ENCODE assay signal across 20 mouse cellular contexts in genomic region chr10:56708411-56708810, GRCm38 (mm10).
A peak's percentile ranks its signal among the peaks of the same experiment; 100 is the strongest.
DNase-seq lines count a peak whose midpoint lies in the region; ATAC-seq and TF ChIP-seq lines count a peak whose summit lies in the region.
"Had no signal": no experiment of that assay in that cellular context is flagged by ENCODE, and none has a peak within 500 bp of the region (broad histone marks: within the 10 kb centered on the region; RNA-seq: fewer than 3 reads in every experiment).

No protein-coding gene starts in this region.

- H3K4me3 ChIP-seq in gastrocnemius, adult 2 months: no peak overlapping the region
- no peak overlapping the region for H3K4me3 ChIP-seq in kidney, embryonic 16.5 days (ENCODE audit: low read length)
- no peak overlapping the region for H3K4me3 ChIP-seq in kidney, embryonic 14.5 days (ENCODE audit: low read length)
- H3K4me3 ChIP-seq: embryonic facial prominence, embryonic 10.5 days; forebrain, embryonic 13.5 days; heart, embryonic 13.5 days; hindbrain, embryonic 13.5 days had no signal

- WGBS in kidney, embryonic 16.5 days: 61% methylated on average over 2 of the region's 2 CpGs
- 70% methylated on average over 2 of the region's 2 CpGs for WGBS in kidney, embryonic 14.5 days

- H3K36me3 ChIP-seq in kidney, embryonic 16.5 days (ENCODE audit: insufficient read depth, low read length): no peaks in the 10 kb centered on the region
- H3K36me3 ChIP-seq in kidney, embryonic 14.5 days (ENCODE audit: control insufficient read depth, insufficient read depth, low read length): no peaks in the 10 kb centered on the region
- H3K36me3 ChIP-seq: embryonic facial prominence, embryonic 10.5 days; heart, embryonic 13.5 days; hindbrain, embryonic 13.5 days had no signal

- H3K27ac ChIP-seq in gastrocnemius, adult 2 months: peak overlapping the region; percentile 8; the same call in 1 of the 2 replicates
- no peak overlapping the region for H3K27ac ChIP-seq in kidney, embryonic 16.5 days (ENCODE audit: low read length)
- H3K27ac ChIP-seq in kidney, embryonic 14.5 days (ENCODE audit: low read depth, low read length): no peak overlapping the region
- H3K27ac ChIP-seq: embryonic facial prominence, embryonic 10.5 days; forebrain, embryonic 13.5 days; heart, embryonic 13.5 days; hindbrain, embryonic 13.5 days; hindbrain, postnatal 0 days had no signal

- DNase-seq in gastrocnemius, adult 2 months: no peak
- DNase-seq in gastrocnemius, postnatal 36 days: no peak
- DNase-seq in kidney, adult 18-20 months: peak; percentile 32
- peak; percentile 33 for DNase-seq in kidney, postnatal 10 days
- DNase-seq in kidney, postnatal 25 days: peak; percentile 35 to 53
- no peak for DNase-seq in right cerebral cortex, postnatal 4 days
- DNase-seq: adrenal gland, postnatal 25 days; cerebellum, adult 18-20 months; forebrain, postnatal 0 days; gastrocnemius, postnatal 25 days had no signal

- H3K4me1 ChIP-seq in kidney, embryonic 16.5 days (ENCODE audit: insufficient read depth, low read length): peaks cover 11% of the 10 kb centered on the region
- H3K4me1 ChIP-seq in kidney, embryonic 14.5 days (ENCODE audit: control insufficient read depth, insufficient read depth, low read length): peaks cover 4% of the 10 kb centered on the region; the same call in 1 of the 2 replicates
- H3K4me1 ChIP-seq: heart, embryonic 13.5 days had no signal

- intact Hi-C loops in gastrocnemius, adult 2 months (cut with DNase I): no loop called here
- intact Hi-C loops in gastrocnemius, postnatal 36 days (cut with DNase I): no loop called here

- no peaks in the 10 kb centered on the region for H3K27me3 ChIP-seq in kidney, embryonic 16.5 days (ENCODE audit: insufficient read depth, low read length)
- no peaks in the 10 kb centered on the region for H3K27me3 ChIP-seq in kidney, embryonic 14.5 days (ENCODE audit: control insufficient read depth, insufficient read depth, low read length)
- H3K27me3 ChIP-seq: CH12.LX; forebrain, embryonic 13.5 days; heart, embryonic 13.5 days; hindbrain, embryonic 13.5 days had no signal

- ATAC-seq in kidney, embryonic 16.5 days (ENCODE audit: low FRiP score, low TSS enrichment): no peak
- ATAC-seq in kidney, embryonic 14.5 days (ENCODE audit: low FRiP score, low TSS enrichment): no peak
- ATAC-seq: activated CD4-positive, CD25-positive, alpha-beta regulatory T cell, adult 4 months; forebrain, embryonic 13.5 days; forebrain, postnatal 0 days; hindbrain, postnatal 0 days; Patski had no signal

- H3K9ac ChIP-seq in kidney, embryonic 16.5 days (replicated peaks; ENCODE audit: low read length): no peak overlapping the region
- no peak overlapping the region for H3K9ac ChIP-seq in kidney, embryonic 14.5 days (ENCODE audit: low read depth, low read length)
- H3K9ac ChIP-seq: forebrain, embryonic 13.5 days; forebrain, postnatal 0 days; heart, embryonic 13.5 days; hindbrain, embryonic 13.5 days had no signal

- H3K9me3 ChIP-seq in kidney, embryonic 16.5 days (ENCODE audit: low read length): no peaks in the 10 kb centered on the region
- no peaks in the 10 kb centered on the region for H3K9me3 ChIP-seq in kidney, embryonic 14.5 days (ENCODE audit: control insufficient read depth, low read length)
- H3K9me3 ChIP-seq: embryonic facial prominence, embryonic 10.5 days; forebrain, embryonic 13.5 days; heart, embryonic 13.5 days; hindbrain, embryonic 13.5 days had no signal

- no peak overlapping the region for H3K4me2 ChIP-seq in kidney, embryonic 16.5 days (replicated peaks; ENCODE audit: low read depth, low read length)
- no peak overlapping the region for H3K4me2 ChIP-seq in kidney, embryonic 14.5 days (replicated peaks; ENCODE audit: low read depth, low read length)
- H3K4me2 ChIP-seq: forebrain, embryonic 13.5 days; heart, embryonic 13.5 days; hindbrain, embryonic 13.5 days had no signal

- TF ChIP-seq CTCF in gastrocnemius, adult 2 months (IDR thresholded peaks at IDR 0.05): no peak

Comparison
In these comparisons a context has a peak if more than half of its experiments do, and no peak if none do; other contexts are left out.
1. DNase-seq: peak in kidney, adult 18-20 months (single experiment), kidney, postnatal 10 days (single experiment) and kidney, postnatal 25 days (2 of 2); none in gastrocnemius, adult 2 months (single experiment), gastrocnemius, postnatal 36 days (0 of 2) and right cerebral cortex, postnatal 4 days (single experiment).